Comparison of ENCODE assay signal across 18 mouse cellular contexts in the genomic region with DNA sequence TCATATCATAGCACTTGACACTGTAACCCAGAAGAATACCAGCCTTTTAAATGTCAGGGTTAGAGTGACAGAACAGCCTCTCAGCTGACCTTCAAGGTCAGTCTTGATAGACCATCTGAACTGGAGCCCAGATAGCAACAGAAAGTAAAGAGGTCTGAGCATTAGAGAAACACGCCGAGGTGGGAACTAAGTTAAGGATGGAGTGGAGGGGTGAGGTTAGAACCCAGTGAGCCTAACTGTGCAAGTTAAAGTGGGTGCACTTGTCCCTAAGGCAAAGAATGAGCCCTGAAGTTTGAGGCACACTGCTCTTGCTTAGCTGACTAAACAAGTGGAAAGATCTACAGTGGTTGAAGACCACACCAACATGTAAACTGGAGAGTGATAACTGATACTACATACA.
"Had no signal": no experiment of that assay in that cellular context is flagged by ENCODE, and none has a peak within 500 bp of the region (broad histone marks: within the 10 kb centered on the region; RNA-seq: fewer than 3 reads in every experiment).

No protein-coding gene starts in this region.

- H3K9ac ChIP-seq: lung, embryonic 14.5 days; midbrain, embryonic 12.5 days; neural tube, embryonic 13.5 days; neural tube, embryonic 15.5 days had no signal

- H3K4me3 ChIP-seq: midbrain, embryonic 10.5 days; midbrain, embryonic 12.5 days; myocyte; neural tube, embryonic 13.5 days; neural tube, embryonic 15.5 days had no signal

- DNase-seq: lung, adult 18-20 months; lung, embryonic 14.5 days; lung, postnatal 10 days; lung, postnatal 4 days; midbrain, embryonic 14.5 days; retina, postnatal 1 day; right cerebral cortex, adult 18-20 months; right cerebral cortex, postnatal 25 days; right cerebral cortex, postnatal 4 days; spleen, adult 18-20 months; thymus, adult 18-20 months; thymus, postnatal 14 days; thymus, postnatal 36 days had no signal

- H3K9me3 ChIP-seq: midbrain, embryonic 10.5 days; midbrain, embryonic 12.5 days; neural tube, embryonic 13.5 days; neural tube, embryonic 15.5 days had no signal

- H3K27ac ChIP-seq: midbrain, embryonic 10.5 days; midbrain, embryonic 12.5 days; neural tube, embryonic 13.5 days; neural tube, embryonic 15.5 days had no signal

- H3K27me3 ChIP-seq: midbrain, embryonic 12.5 days; neural tube, embryonic 13.5 days; neural tube, embryonic 15.5 days had no signal

- H3K4me1 ChIP-seq: midbrain, embryonic 10.5 days; midbrain, embryonic 12.5 days; neural tube, embryonic 13.5 days; neural tube, embryonic 15.5 days had no signal

- H3K36me3 ChIP-seq: midbrain, embryonic 12.5 days; neural tube, embryonic 15.5 days had no signal
